Mouse (Mus musculus): Measurements from ENCODE around the gene Sp8. TPM values are rescaled to one million over a fixed set of nuclear protein-coding genes. Genes with fewer than 3 reads are reported as not detected.

Gene Sp8
- polyA plus RNA-seq, 1 experiment from 2014 or later: 2.3 TPM

DNA sequence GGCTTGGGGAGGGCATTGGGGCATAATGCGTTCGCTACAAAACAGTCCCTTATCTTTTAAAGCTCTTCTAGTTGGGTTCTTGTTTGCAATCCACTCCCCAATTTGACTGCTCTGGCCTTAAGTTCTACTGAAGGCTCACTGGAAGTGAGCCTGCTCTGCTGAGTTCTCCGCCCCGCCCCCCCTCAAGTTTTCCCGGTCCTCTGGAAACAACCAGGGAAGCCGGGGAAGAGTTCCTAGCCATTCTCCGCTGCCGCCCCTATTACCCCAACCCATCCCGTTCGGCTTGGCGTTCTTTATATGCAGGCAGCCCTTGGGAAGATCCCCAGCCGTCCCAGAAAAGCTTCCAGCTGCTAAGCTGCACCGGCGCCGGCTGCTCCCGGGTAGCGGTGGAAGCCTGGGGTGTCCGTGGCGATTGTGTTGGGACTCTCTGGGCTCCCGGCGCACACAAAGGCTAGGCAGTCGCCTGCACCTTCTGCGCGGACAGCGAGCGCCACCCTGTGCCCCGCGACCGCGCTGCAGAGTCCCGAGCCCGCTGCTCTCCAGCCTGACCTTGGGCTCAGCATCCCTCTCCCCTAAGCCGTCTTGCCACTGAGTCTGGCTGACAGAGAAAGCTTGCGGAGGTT, 8.8 kb downstream of the Sp8 start:
- Histone ChIP-seq H3K4me1 (ENCODE audit: control insufficient read depth, insufficient read depth, low read length) (0 out of 2 replicates have a peak, but pooled peaks cover 4% of the 10 kb centered on the region), H3K9ac (ENCODE audit: low read depth, low read length) (peak overlapping the region; percentile 53; the same call in 1 of the 2 replicates), H3K4me3 (ENCODE audit: low read depth, low read length) (peak overlapping the region; percentile 40), H3K36me3 (ENCODE audit: control insufficient read depth, insufficient read depth, low read length) (no peaks in the 10 kb centered on the region), H3K27me3 (ENCODE audit: control insufficient read depth, insufficient read depth, low read depth, low read length) (peaks cover 35% of the 10 kb centered on the region), H3K9me3 (replicated peaks; ENCODE audit: control insufficient read depth, low read length, poor library complexity, severe bottlenecking) (no peaks in the 10 kb centered on the region), H3K27ac (ENCODE audit: low read length) (no peak overlapping the region), H3K4me2 (ENCODE audit: low read length) (peak overlapping the region; percentile 64)
- under 1% methylated on average over 34 of the region's 34 CpGs for WGBS
- peak; percentile 98 for ATAC-seq

- Histone ChIP-seq H3K27me3 (ENCODE audit: control insufficient read depth, insufficient read depth, low read depth, low read length) (peaks cover 34% of the 10 kb centered on the region), H3K4me2 (ENCODE audit: low read length) (no peak overlapping the region), H3K4me1 (ENCODE audit: control insufficient read depth, insufficient read depth, low read length) (0 out of 2 replicates have a peak, but pooled peaks cover 4% of the 10 kb centered on the region), H3K9me3 (replicated peaks; ENCODE audit: control insufficient read depth, low read length, poor library complexity, severe bottlenecking) (no peaks in the 10 kb centered on the region), H3K4me3 (ENCODE audit: low read depth, low read length) (no peak overlapping the region), H3K27ac (ENCODE audit: low read length) (no peak overlapping the region), H3K36me3 (ENCODE audit: control insufficient read depth, insufficient read depth, low read length) (no peaks in the 10 kb centered on the region), H3K9ac (ENCODE audit: low read depth, low read length) (no peak overlapping the region)
- no peak for ATAC-seq
- WGBS: 1% methylated on average over 7 of the region's 7 CpGs
Measured at GRCm38 (mm10) chr12:118856151-118856550, 10.0 kb downstream of the Sp8 start.

- ATAC-seq: no peak
- Histone ChIP-seq H3K4me1 (ENCODE audit: control insufficient read depth, insufficient read depth, low read length) (no peaks in the 10 kb centered on the region), H3K4me3 (ENCODE audit: low read depth, low read length) (no peak overlapping the region), H3K9ac (ENCODE audit: low read depth, low read length) (no peak overlapping the region), H3K27ac (ENCODE audit: low read length) (no peak overlapping the region), H3K4me2 (ENCODE audit: low read length) (no peak overlapping the region), H3K27me3 (ENCODE audit: control insufficient read depth, insufficient read depth, low read depth, low read length) (no peaks in the 10 kb centered on the region), H3K36me3 (ENCODE audit: control insufficient read depth, insufficient read depth, low read length) (no peaks in the 10 kb centered on the region), H3K9me3 (replicated peaks; ENCODE audit: control insufficient read depth, low read length, poor library complexity, severe bottlenecking) (no peaks in the 10 kb centered on the region)
- WGBS: 68% methylated on average over 8 of the region's 8 CpGs
Measured at GRCm38 (mm10) chr12:118872673-118873072, 26.5 kb downstream of the Sp8 start.

DNA sequence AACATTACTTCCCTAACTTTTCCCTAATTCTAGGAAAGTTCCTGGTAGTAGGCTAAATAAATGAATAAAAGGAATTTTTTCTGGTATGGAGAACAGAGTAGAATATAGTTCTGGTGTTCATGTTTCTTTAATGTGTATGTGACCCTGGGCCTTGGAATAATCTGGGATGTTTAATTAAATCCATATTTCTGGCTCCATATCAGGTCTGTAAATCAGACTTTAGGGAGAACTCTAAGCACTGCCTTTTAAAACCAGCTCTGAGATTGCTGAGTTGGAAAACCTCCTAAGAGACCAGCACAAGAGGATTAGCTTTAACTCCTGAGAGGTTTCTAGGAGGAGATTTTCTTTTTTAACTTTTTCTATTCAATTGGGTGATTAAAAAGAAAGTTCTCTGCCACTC, 36.7 kb downstream of the Sp8 start:
- Histone ChIP-seq H3K36me3 (ENCODE audit: control insufficient read depth, insufficient read depth, low read length) (no peaks in the 10 kb centered on the region), H3K27ac (ENCODE audit: low read length) (no peak overlapping the region), H3K27me3 (ENCODE audit: control insufficient read depth, insufficient read depth, low read depth, low read length) (no peaks in the 10 kb centered on the region), H3K4me2 (ENCODE audit: low read length) (no peak overlapping the region), H3K9ac (ENCODE audit: low read depth, low read length) (no peak overlapping the region), H3K9me3 (replicated peaks; ENCODE audit: control insufficient read depth, low read length, poor library complexity, severe bottlenecking) (no peaks in the 10 kb centered on the region), H3K4me3 (ENCODE audit: low read depth, low read length) (no peak overlapping the region), H3K4me1 (ENCODE audit: control insufficient read depth, insufficient read depth, low read length) (no peaks in the 10 kb centered on the region; the same call in 1 of the 2 replicates)
- ATAC-seq: no peak

DNA sequence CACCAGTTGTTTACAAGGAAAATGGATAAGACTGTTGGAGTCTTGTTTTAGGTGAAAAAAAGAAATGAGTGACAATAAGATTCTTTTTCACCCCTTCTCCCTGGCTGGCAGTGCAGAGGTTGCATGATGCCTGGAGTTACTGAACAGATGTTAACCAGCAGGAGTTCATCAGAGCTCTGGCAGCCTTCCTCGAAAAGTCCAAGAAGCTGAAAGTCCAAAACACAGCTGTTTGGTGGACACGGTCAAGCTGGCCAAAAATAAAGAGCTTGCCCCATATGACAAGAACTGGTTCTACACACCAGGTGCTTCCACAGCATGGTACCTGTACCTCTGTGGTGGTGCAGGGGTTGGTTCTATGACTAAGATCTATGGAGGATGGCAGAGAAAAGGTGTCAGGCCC, 41.8 kb downstream of the Sp8 start:
- H3K27ac ChIP-seq (ENCODE audit: low read length): no peak overlapping the region
- H3K27me3 ChIP-seq (ENCODE audit: control insufficient read depth, insufficient read depth, low read depth, low read length): no peaks in the 10 kb centered on the region
- H3K9me3 ChIP-seq (replicated peaks; ENCODE audit: control insufficient read depth, low read length, poor library complexity, severe bottlenecking): no peaks in the 10 kb centered on the region
- no peaks in the 10 kb centered on the region; the same call in 1 of the 2 replicates for H3K4me1 ChIP-seq (ENCODE audit: control insufficient read depth, insufficient read depth, low read length)
- H3K36me3 ChIP-seq (ENCODE audit: control insufficient read depth, insufficient read depth, low read length): no peaks in the 10 kb centered on the region
- ATAC-seq: no peak
- H3K4me3 ChIP-seq (ENCODE audit: low read depth, low read length): no peak overlapping the region
- WGBS: 74% methylated on average over 2 of the region's 2 CpGs
- no peak overlapping the region for H3K4me2 ChIP-seq (ENCODE audit: low read length)
- no peak overlapping the region for H3K9ac ChIP-seq (ENCODE audit: low read depth, low read length)

Other genes starting within 250 kb of the Sp8 start
- not detected in 2 replicates for gene Abcb5, start 120.1 kb downstream of the Sp8 start, polyA plus RNA-seq (2015; fragmentation: Nextera tagmentation; extraction: Ambion mirVana)

Data from midbrain, embryonic 16.5 days (tissue).